11 mouse cellular contexts compared by ENCODE assay signal in the genomic region with DNA sequence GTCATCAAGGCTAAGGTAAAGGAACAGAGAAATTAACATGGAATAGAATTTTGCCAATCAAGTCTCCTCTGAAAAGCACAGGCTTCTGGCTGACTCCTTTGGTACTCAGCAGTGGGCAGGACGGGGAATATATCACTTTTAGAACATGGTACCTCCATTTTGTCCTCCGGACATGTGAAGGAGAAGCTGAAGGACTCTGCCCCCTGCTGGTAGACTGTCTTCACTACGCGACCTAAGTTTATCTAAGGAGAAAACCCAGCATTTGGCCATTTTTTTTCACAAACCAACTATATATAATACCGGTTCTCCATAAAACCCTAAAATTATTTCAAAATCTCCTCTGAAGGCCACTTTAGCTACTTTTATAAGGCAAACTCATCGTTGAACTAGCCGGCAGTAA. TPM values are rescaled to one million over a fixed set of nuclear protein-coding genes. Genes with fewer than 3 reads are reported as not detected.
DNase-seq lines count a peak whose midpoint lies in the region; ATAC-seq and TF ChIP-seq lines count a peak whose summit lies in the region.
"Had no signal": no experiment of that assay in that cellular context is flagged by ENCODE, and none has a peak within 500 bp of the region (broad histone marks: within the 10 kb centered on the region; RNA-seq: fewer than 3 reads in every experiment).

No protein-coding gene starts in this region.

- no peak for ATAC-seq in forebrain, postnatal 0 days
- no peak for ATAC-seq in forebrain, embryonic 13.5 days
- peak; percentile 27; the same call in 1 of the 2 replicates for ATAC-seq in midbrain, embryonic 12.5 days (ENCODE audit: low FRiP score, low read depth)
- ATAC-seq in midbrain, embryonic 16.5 days, result no peak
- ATAC-seq in stomach, postnatal 0 days (ENCODE audit: low FRiP score, low TSS enrichment), result no peak

- no peaks in the 10 kb centered on the region for H3K36me3 ChIP-seq in forebrain, postnatal 0 days (ENCODE audit: insufficient read depth)
- H3K36me3 ChIP-seq in forebrain, embryonic 13.5 days (ENCODE audit: poor library complexity, severe bottlenecking), result no peaks in the 10 kb centered on the region
- no peaks in the 10 kb centered on the region for H3K36me3 ChIP-seq in midbrain, embryonic 12.5 days
- H3K36me3 ChIP-seq in midbrain, embryonic 16.5 days (ENCODE audit: control insufficient read depth, insufficient read depth, low read length), result no peaks in the 10 kb centered on the region
- H3K36me3 ChIP-seq in stomach, postnatal 0 days (ENCODE audit: control insufficient read depth, insufficient read depth, low read length), result no peaks in the 10 kb centered on the region
- H3K36me3 ChIP-seq: embryonic facial prominence, embryonic 13.5 days had no signal

- WGBS in forebrain, postnatal 0 days, result 73% methylated on average over 7 of the region's 7 CpGs
- WGBS in forebrain, embryonic 13.5 days, result 74% methylated on average over 7 of the region's 7 CpGs
- 75% methylated on average over 7 of the region's 7 CpGs for WGBS in midbrain, embryonic 12.5 days
- 74% methylated on average over 7 of the region's 7 CpGs for WGBS in midbrain, embryonic 16.5 days
- 66% methylated on average over 7 of the region's 7 CpGs for WGBS in stomach, postnatal 0 days

- no peak for TF ChIP-seq EP300 in stomach, postnatal 0 days (optimal IDR thresholded peaks at IDR 0.05)

- no peak overlapping the region for H3K4me3 ChIP-seq in forebrain, postnatal 0 days (ENCODE audit: low read depth, low read length)
- no peak overlapping the region for H3K4me3 ChIP-seq in forebrain, embryonic 13.5 days
- no peak overlapping the region for H3K4me3 ChIP-seq in midbrain, embryonic 12.5 days
- no peak overlapping the region for H3K4me3 ChIP-seq in midbrain, embryonic 16.5 days (ENCODE audit: low read depth, low read length)
- no peak overlapping the region for H3K4me3 ChIP-seq in stomach, postnatal 0 days (ENCODE audit: low read depth, low read length)
- H3K4me3 ChIP-seq: embryonic facial prominence, embryonic 13.5 days had no signal

- no peak overlapping the region for H3K4me2 ChIP-seq in forebrain, postnatal 0 days (ENCODE audit: low read depth)
- no peak overlapping the region for H3K4me2 ChIP-seq in forebrain, embryonic 13.5 days
- no peak overlapping the region for H3K4me2 ChIP-seq in midbrain, embryonic 12.5 days (replicated peaks)
- H3K4me2 ChIP-seq in midbrain, embryonic 16.5 days (ENCODE audit: low read length), result no peak overlapping the region
- no peak overlapping the region for H3K4me2 ChIP-seq in stomach, postnatal 0 days (replicated peaks; ENCODE audit: low read depth)
- H3K4me2 ChIP-seq: embryonic facial prominence, embryonic 13.5 days; heart, embryonic 11.5 days had no signal

- DNase-seq in forebrain, postnatal 0 days, result peak; percentile 4
- peak; percentile 70 for DNase-seq in embryo, embryonic 10.5 days (ENCODE audit: low spot score)
- no peak for DNase-seq in stomach, postnatal 0 days (ENCODE audit: low spot score)
- no peak for DNase-seq in frontal cortex, postnatal 25 days (ENCODE audit: low spot score in 2 of 2)
- no peak for DNase-seq in lung, adult 18-20 months
- DNase-seq: layer of hippocampus, adult 9-11 months had no signal

- H3K9ac ChIP-seq in forebrain, postnatal 0 days, result no peak overlapping the region
- H3K9ac ChIP-seq in forebrain, embryonic 13.5 days, result no peak overlapping the region
- no peak overlapping the region for H3K9ac ChIP-seq in midbrain, embryonic 12.5 days (replicated peaks)
- no peak overlapping the region for H3K9ac ChIP-seq in midbrain, embryonic 16.5 days (ENCODE audit: low read depth, low read length)
- H3K9ac ChIP-seq in stomach, postnatal 0 days (ENCODE audit: low read length), result no peak overlapping the region
- H3K9ac ChIP-seq: embryonic facial prominence, embryonic 13.5 days had no signal

- H3K27me3 ChIP-seq in forebrain, postnatal 0 days (ENCODE audit: insufficient read depth, low read length), result no peaks in the 10 kb centered on the region
- no peaks in the 10 kb centered on the region for H3K27me3 ChIP-seq in forebrain, embryonic 13.5 days
- H3K27me3 ChIP-seq in midbrain, embryonic 12.5 days, result no peaks in the 10 kb centered on the region
- H3K27me3 ChIP-seq in midbrain, embryonic 16.5 days (ENCODE audit: control insufficient read depth, insufficient read depth, low read depth, low read length), result no peaks in the 10 kb centered on the region
- H3K27me3 ChIP-seq in stomach, postnatal 0 days (ENCODE audit: control insufficient read depth, insufficient read depth, low read length), result no peaks in the 10 kb centered on the region
- H3K27me3 ChIP-seq: embryonic facial prominence, embryonic 13.5 days had no signal

- 0 out of 2 replicates have a peak, but pooled peaks cover 5% of the 10 kb centered on the region for H3K4me1 ChIP-seq in forebrain, postnatal 0 days (ENCODE audit: insufficient read depth)
- no peaks in the 10 kb centered on the region for H3K4me1 ChIP-seq in forebrain, embryonic 13.5 days
- H3K4me1 ChIP-seq in midbrain, embryonic 12.5 days, result no peaks in the 10 kb centered on the region
- H3K4me1 ChIP-seq in midbrain, embryonic 16.5 days (ENCODE audit: control insufficient read depth, insufficient read depth, low read length), result no peaks in the 10 kb centered on the region
- no peaks in the 10 kb centered on the region for H3K4me1 ChIP-seq in stomach, postnatal 0 days (replicated peaks; ENCODE audit: control insufficient read depth, insufficient read depth)
- H3K4me1 ChIP-seq: embryonic facial prominence, embryonic 13.5 days had no signal

- H3K9me3 ChIP-seq in forebrain, postnatal 0 days (ENCODE audit: low read length), result no peaks in the 10 kb centered on the region
- no peaks in the 10 kb centered on the region for H3K9me3 ChIP-seq in forebrain, embryonic 13.5 days (replicated peaks)
- no peaks in the 10 kb centered on the region for H3K9me3 ChIP-seq in midbrain, embryonic 12.5 days
- no peaks in the 10 kb centered on the region for H3K9me3 ChIP-seq in midbrain, embryonic 16.5 days (replicated peaks; ENCODE audit: control insufficient read depth, low read length, poor library complexity, severe bottlenecking)
- H3K9me3 ChIP-seq in stomach, postnatal 0 days (ENCODE audit: control insufficient read depth, low read length), result no peaks in the 10 kb centered on the region
- H3K9me3 ChIP-seq: embryonic facial prominence, embryonic 13.5 days had no signal

- TF ChIP-seq CTCF in forebrain, postnatal 0 days (IDR thresholded peaks at IDR 0.05; ENCODE audit: low read depth), result peak; percentile 37
- peak; percentile 49 for TF ChIP-seq CTCF in stomach, postnatal 0 days (IDR thresholded peaks at IDR 0.05; ENCODE audit: low read depth)

- no peak overlapping the region for H3K27ac ChIP-seq in forebrain, postnatal 0 days (ENCODE audit: low read depth, low read length)
- no peak overlapping the region for H3K27ac ChIP-seq in forebrain, embryonic 13.5 days
- no peak overlapping the region for H3K27ac ChIP-seq in midbrain, embryonic 12.5 days (replicated peaks)
- no peak overlapping the region for H3K27ac ChIP-seq in midbrain, embryonic 16.5 days (ENCODE audit: low read length)
- H3K27ac ChIP-seq in stomach, postnatal 0 days (replicated peaks), result no peak overlapping the region
- H3K27ac ChIP-seq: embryonic facial prominence, embryonic 13.5 days had no signal

RNA-seq across cellular contexts. Expression of a gene that starts 6.2 kb away (rescaled TPM):
- total RNA-seq in forebrain, postnatal 0 days (2014; rRNA removed), result not detected in 2 replicates
- not detected in 2 replicates for polyA plus RNA-seq in forebrain, postnatal 0 days (2015; fragmentation: Nextera tagmentation; extraction: Ambion mirVana)
- not detected in 2 replicates for polyA plus RNA-seq in forebrain, embryonic 13.5 days (2015; fragmentation: Nextera tagmentation; extraction: Ambion mirVana)
- not detected in 2 replicates for polyA plus RNA-seq in midbrain, embryonic 12.5 days (2016; fragmentation: Nextera tagmentation; extraction: Ambion mirVana)
- polyA plus RNA-seq in midbrain, embryonic 16.5 days (2015; fragmentation: Nextera tagmentation; extraction: Ambion mirVana), result not detected in 2 replicates
- polyA plus RNA-seq in stomach, postnatal 0 days (2015; fragmentation: Nextera tagmentation; extraction: Ambion mirVana), result not detected in 2 replicates
- polyA plus RNA-seq: embryonic facial prominence, embryonic 13.5 days; heart, embryonic 11.5 days had no signal

RNA-seq across cellular contexts. Expression of a gene that starts 24.4 kb away (rescaled TPM):
- total RNA-seq in forebrain, postnatal 0 days (2014; rRNA removed), result not detected in 2 replicates
- polyA plus RNA-seq in forebrain, postnatal 0 days (2015; fragmentation: Nextera tagmentation; extraction: Ambion mirVana), result not detected in 2 replicates
- polyA plus RNA-seq in forebrain, embryonic 13.5 days (2015; fragmentation: Nextera tagmentation; extraction: Ambion mirVana), result not detected in 2 replicates
- not detected in 2 replicates for polyA plus RNA-seq in midbrain, embryonic 12.5 days (2016; fragmentation: Nextera tagmentation; extraction: Ambion mirVana)
- not detected in 2 replicates for polyA plus RNA-seq in midbrain, embryonic 16.5 days (2015; fragmentation: Nextera tagmentation; extraction: Ambion mirVana)
- not detected in 2 replicates for polyA plus RNA-seq in stomach, postnatal 0 days (2015; fragmentation: Nextera tagmentation; extraction: Ambion mirVana)
- polyA plus RNA-seq: embryonic facial prominence, embryonic 13.5 days; heart, embryonic 11.5 days had no signal

RNA-seq across cellular contexts. Expression of a gene that starts 42.0 kb away (rescaled TPM):
- total RNA-seq in forebrain, postnatal 0 days (2014; rRNA removed), result not detected in 2 replicates
- polyA plus RNA-seq in forebrain, postnatal 0 days (2015; fragmentation: Nextera tagmentation; extraction: Ambion mirVana), result not detected in 2 replicates
- not detected in 2 replicates for polyA plus RNA-seq in forebrain, embryonic 13.5 days (2015; fragmentation: Nextera tagmentation; extraction: Ambion mirVana)
- not detected in 2 replicates for polyA plus RNA-seq in midbrain, embryonic 12.5 days (2016; fragmentation: Nextera tagmentation; extraction: Ambion mirVana)
- not detected in 2 replicates for polyA plus RNA-seq in midbrain, embryonic 16.5 days (2015; fragmentation: Nextera tagmentation; extraction: Ambion mirVana)
- not detected in 2 replicates for polyA plus RNA-seq in stomach, postnatal 0 days (2015; fragmentation: Nextera tagmentation; extraction: Ambion mirVana)
- polyA plus RNA-seq: embryonic facial prominence, embryonic 13.5 days; heart, embryonic 11.5 days had no signal

RNA-seq across cellular contexts. Expression of a gene that starts 53.4 kb away (rescaled TPM):
- total RNA-seq in forebrain, postnatal 0 days (2014; rRNA removed), result not detected in 2 replicates
- polyA plus RNA-seq in forebrain, postnatal 0 days (2015; fragmentation: Nextera tagmentation; extraction: Ambion mirVana), result not detected in 2 replicates
- polyA plus RNA-seq in forebrain, embryonic 13.5 days (2015; fragmentation: Nextera tagmentation; extraction: Ambion mirVana), result not detected in 2 replicates
- not detected in 2 replicates for polyA plus RNA-seq in midbrain, embryonic 12.5 days (2016; fragmentation: Nextera tagmentation; extraction: Ambion mirVana)
- not detected in 2 replicates for polyA plus RNA-seq in midbrain, embryonic 16.5 days (2015; fragmentation: Nextera tagmentation; extraction: Ambion mirVana)
- not detected in 2 replicates for polyA plus RNA-seq in stomach, postnatal 0 days (2015; fragmentation: Nextera tagmentation; extraction: Ambion mirVana)
- polyA plus RNA-seq: embryonic facial prominence, embryonic 13.5 days; heart, embryonic 11.5 days had no signal

Comparison
In these comparisons a context has a peak if more than half of its experiments do, and no peak if none do; other contexts are left out.
1. DNase-seq: peak in forebrain, postnatal 0 days (single experiment) and embryo, embryonic 10.5 days (single experiment); none in stomach, postnatal 0 days (single experiment), frontal cortex, postnatal 25 days (0 of 2) and lung, adult 18-20 months (0 of 2).